Mouse (Mus musculus) CH12F3 (cell line): ENCODE results near the gene Vrk3.

Source experiments
- in situ Hi-C: fragments of 300-500 bp; cut with MboI; formaldehyde crosslinking; loops from 2 replicates; pipeline ENCODE4 v1.14.3; 2020; ENCODE audit warnings: low sequenced_read_pairs

Vrk3 gene

GRCm38 (mm10) chr7:44818164-44818563, 70.0 kb downstream of the Vrk3 start:
- in situ Hi-C loops, result no loop called here

GRCm38 (mm10) chr7:44818751-44819235, 70.6 kb downstream of the Vrk3 start:
- in situ Hi-C loops, result no loop called here

- in situ Hi-C loops, result no loop called here
Measured at GRCm38 (mm10) chr7:44819391-44819790, 71.2 kb downstream of the Vrk3 start.

GRCm38 (mm10) chr7:44819863-44820262, 71.7 kb downstream of the Vrk3 start:
- in situ Hi-C loops, result no loop called here

GRCm38 (mm10) chr7:44820525-44820924, 72.3 kb downstream of the Vrk3 start:
- in situ Hi-C loops, result no loop called here

GRCm38 (mm10) chr7:44821666-44822448, 73.6 kb downstream of the Vrk3 start:
- in situ Hi-C loops, result no loop called here

GRCm38 (mm10) chr7:44823409-44823808, 75.2 kb downstream of the Vrk3 start:
- in situ Hi-C loops, result no loop called here

- in situ Hi-C loops, result no loop called here
Measured at GRCm38 (mm10) chr7:44824872-44825271, 76.7 kb downstream of the Vrk3 start.

- in situ Hi-C loops, result no loop called here
Measured at GRCm38 (mm10) chr7:44826771-44827170, 78.6 kb downstream of the Vrk3 start.
